Mouse (Mus musculus) midbrain, embryonic 15.5 days (tissue): ENCODE measurements at regions not wholly inside any gene's neighbourhood (a gene's known extent, or its start where the extent isn't known, plus 50 kb on each side); places are given as distances from the start of the nearest gene placed in this dataset.

Experiments used
- ATAC-seq: fragments of 200-750 bp; cut with Nextera tagmentation; replicated peaks from 2 replicates; pipeline ENCODE4 v1.8.0; 2017; ENCODE audit warnings: moderate TSS enrichment
- H3K27ac ChIP-seq: fragments of 300-500 bp; sonication (generic); 2 replicates; pipeline ENCODE4 v1.5.1; 2015; ENCODE audit warnings: mild to moderate bottlenecking, inconsistent platforms
- H3K27me3 ChIP-seq: fragments of 300-500 bp; sonication (generic); replicated peaks from 2 replicates; pipeline ENCODE4 v1.6.1; 2015; ENCODE audit warnings: inconsistent platforms
- H3K36me3 ChIP-seq: fragments of 300-500 bp; sonication (generic); replicated peaks from 2 replicates; pipeline ENCODE4 v1.6.1; 2015; ENCODE audit warnings: inconsistent platforms
- H3K4me1 ChIP-seq: fragments of 300-500 bp; sonication (generic); 2 replicates; pipeline ENCODE4 v1.6.1; 2015; ENCODE audit warnings: inconsistent platforms
- H3K4me2 ChIP-seq: fragments of 300-500 bp; sonication (generic); 2 replicates; pipeline ENCODE4 v1.6.1; 2015; ENCODE audit warnings: inconsistent platforms, mild to moderate bottlenecking, moderate library complexity
- H3K4me3 ChIP-seq: fragments of 300-500 bp; sonication (generic); 2 replicates; pipeline ENCODE4 v1.5.1; 2015; ENCODE audit warnings: mild to moderate bottlenecking, inconsistent platforms
- H3K9ac ChIP-seq: fragments of 300-500 bp; sonication (generic); 2 replicates; pipeline ENCODE4 v1.6.1; 2015; ENCODE audit warnings: mild to moderate bottlenecking, inconsistent platforms
- H3K9me3 ChIP-seq: fragments of 300-500 bp; sonication (generic); 2 replicates; pipeline ENCODE4 v1.6.1; 2016; ENCODE audit warnings: inconsistent platforms
- WGBS: fragments of 180-500 bp; shearing (Covaris S2); methylation state at CpG from one replicate; pipeline ENCODE4 v1.1.7; 2015; ENCODE audit warnings: mixed read lengths; 5-methylcytosine and 5-hydroxymethylcytosine counted together

DNA sequence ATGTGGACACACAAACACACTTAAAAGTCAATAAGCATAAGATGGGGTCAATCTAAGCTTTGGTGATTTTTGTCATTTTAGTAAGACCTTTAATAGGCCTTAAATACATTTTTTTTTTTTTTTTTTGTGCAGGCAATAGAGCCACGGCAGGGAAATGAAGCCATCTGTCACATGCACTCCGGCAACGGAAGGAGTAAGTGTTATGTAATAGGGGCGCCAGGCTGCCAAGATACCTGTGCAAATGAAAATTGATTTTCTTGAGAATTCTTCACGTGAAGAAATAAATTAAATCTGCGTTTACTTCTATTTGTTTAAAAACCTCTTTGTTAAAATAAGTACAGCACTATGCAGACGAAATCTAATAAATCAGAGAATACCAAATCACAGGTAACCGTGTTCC lies 54.6 kb upstream of the Card11 start:
- 77% methylated on average over 8 of the region's 8 CpGs for WGBS
- Histone ChIP-seq H3K4me3 (no peak overlapping the region), H3K4me2 (no peak overlapping the region), H3K36me3 (no peaks in the 10 kb centered on the region), H3K27me3 (no peaks in the 10 kb centered on the region), H3K9me3 (no peaks in the 10 kb centered on the region), H3K27ac (no peak overlapping the region), H3K9ac (no peak overlapping the region), H3K4me1 (no peaks in the 10 kb centered on the region)
- ATAC-seq: no peak

DNA sequence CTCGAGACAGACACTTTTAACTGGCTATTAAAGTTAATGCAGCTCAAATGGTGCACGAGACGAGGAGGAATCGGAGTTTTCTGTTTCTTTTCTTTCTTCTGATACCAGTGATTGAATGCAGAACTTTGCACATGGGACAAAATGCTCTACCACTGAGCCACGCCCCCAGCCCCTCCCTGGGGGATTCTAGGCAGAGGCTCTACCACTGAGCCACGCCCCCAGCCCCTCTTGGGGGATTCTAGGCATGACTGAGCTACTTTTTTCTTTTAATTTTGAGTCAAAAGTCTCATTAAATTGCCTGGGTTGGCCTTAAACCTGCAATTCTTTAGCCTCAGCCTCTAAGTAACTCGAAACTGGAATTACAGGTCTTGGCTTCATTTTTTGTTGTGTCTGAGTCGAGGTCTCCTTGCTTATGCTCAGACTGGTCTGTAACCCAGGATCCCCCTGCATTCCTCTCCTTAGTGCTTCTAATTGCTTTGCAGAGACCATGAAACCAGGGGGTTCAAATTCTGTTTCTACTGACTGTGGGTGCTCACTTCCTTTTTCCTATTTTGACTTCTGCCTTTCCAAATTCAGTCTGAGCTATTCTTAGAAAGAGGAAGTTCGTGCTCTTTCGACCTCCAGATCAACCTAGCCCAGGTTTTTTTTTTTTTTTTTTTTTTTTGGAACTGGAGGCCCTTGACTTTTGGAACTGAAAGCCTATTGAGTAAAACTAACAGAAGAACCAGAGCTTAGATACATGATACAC lies 55.4 kb upstream of the Card11 start:
- no peak for ATAC-seq
- no peaks in the 10 kb centered on the region for H3K36me3 ChIP-seq
- H3K9ac ChIP-seq: no peak overlapping the region
- H3K27ac ChIP-seq: no peak overlapping the region
- no peak overlapping the region for H3K4me3 ChIP-seq
- no peak overlapping the region for H3K4me2 ChIP-seq
- H3K9me3 ChIP-seq: no peaks in the 10 kb centered on the region
- 83% methylated on average over 10 of the region's 10 CpGs for WGBS
- H3K4me1 ChIP-seq: no peaks in the 10 kb centered on the region
- no peaks in the 10 kb centered on the region for H3K27me3 ChIP-seq

DNA sequence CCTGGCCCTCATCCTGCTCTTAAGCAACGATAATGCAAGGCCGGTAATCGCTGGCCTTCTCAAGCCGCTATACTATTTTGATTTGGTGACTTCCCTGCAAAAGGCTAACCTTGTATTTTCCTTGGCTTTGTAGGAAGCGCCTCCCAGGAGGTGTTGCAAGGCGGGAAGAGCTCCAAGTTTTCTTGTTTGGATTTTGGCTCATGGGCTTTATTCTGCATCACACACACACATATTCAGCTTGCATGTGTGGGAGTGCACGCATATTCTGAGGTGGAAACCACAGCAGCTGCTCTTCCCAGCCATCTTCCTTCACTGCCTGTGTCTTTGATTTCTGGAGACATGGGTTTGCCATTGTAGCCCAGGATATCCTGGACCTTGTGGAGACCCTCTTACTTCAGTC lies 57.8 kb upstream of the Card11 start:
- no peak overlapping the region for H3K4me2 ChIP-seq
- H3K4me1 ChIP-seq: no peaks in the 10 kb centered on the region
- H3K27me3 ChIP-seq: no peaks in the 10 kb centered on the region
- no peak for ATAC-seq
- WGBS: 93% methylated on average over 7 of the region's 7 CpGs
- no peak overlapping the region for H3K9ac ChIP-seq
- no peaks in the 10 kb centered on the region for H3K36me3 ChIP-seq
- no peaks in the 10 kb centered on the region for H3K9me3 ChIP-seq
- no peak overlapping the region for H3K27ac ChIP-seq
- H3K4me3 ChIP-seq: no peak overlapping the region

DNA sequence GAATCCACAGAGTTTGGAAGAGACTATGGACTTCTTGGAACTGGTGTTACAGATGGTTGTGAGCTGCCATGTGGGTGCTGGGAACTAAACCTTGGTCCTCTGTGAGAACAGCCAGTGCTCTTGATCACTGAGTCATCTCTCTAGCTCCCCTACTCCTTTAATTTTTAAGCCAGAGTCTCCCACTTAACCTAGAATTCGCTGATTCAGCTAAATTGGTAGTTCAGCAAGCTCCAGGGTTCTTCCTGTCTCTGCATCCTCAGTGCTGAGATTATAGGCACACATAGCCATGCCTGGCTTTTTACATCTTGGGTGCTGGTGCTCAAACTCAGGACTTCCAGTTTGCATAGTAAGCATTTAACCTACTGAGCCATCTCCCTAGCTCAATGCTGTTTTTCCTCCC lies 58.5 kb upstream of the Card11 start:
- Histone ChIP-seq H3K36me3 (no peaks in the 10 kb centered on the region), H3K9me3 (no peaks in the 10 kb centered on the region)
- ATAC-seq: no peak

DNA sequence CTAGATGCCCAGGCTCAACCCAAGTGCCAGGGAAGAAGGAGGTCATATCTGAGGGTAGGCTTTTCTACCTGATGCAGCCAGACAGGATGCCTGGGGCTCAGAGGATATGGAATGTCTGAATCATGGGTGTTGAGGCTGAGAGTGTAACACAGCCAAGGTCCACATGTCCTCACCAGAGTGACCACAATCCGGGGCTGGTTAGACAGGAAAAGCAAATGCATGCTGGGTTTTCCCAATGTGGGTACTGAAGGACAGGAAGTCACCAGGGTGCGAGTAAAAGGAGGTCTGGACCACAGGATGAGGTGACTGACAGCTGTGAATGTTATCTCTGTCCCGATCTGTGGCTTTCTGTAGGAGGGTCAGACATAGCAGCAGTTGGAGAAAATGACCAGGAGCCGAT lies 61.8 kb upstream of the Card11 start:
- no peaks in the 10 kb centered on the region for H3K4me1 ChIP-seq
- H3K4me3 ChIP-seq: no peak overlapping the region
- H3K27ac ChIP-seq: no peak overlapping the region
- H3K4me2 ChIP-seq: no peak overlapping the region
- ATAC-seq: no peak
- no peaks in the 10 kb centered on the region for H3K9me3 ChIP-seq
- 80% methylated on average over 4 of the region's 4 CpGs for whole genome bisulfite sequencing
- no peak overlapping the region for H3K9ac ChIP-seq
- no peaks in the 10 kb centered on the region for H3K27me3 ChIP-seq
- H3K36me3 ChIP-seq: no peaks in the 10 kb centered on the region

More for the DNA sequence above, 58.5 kb upstream of the Card11 start:
- H3K27me3 ChIP-seq: no peaks in the 10 kb centered on the region
- no peak overlapping the region for H3K27ac ChIP-seq
- H3K4me3 ChIP-seq: no peak overlapping the region
- no peaks in the 10 kb centered on the region for H3K4me1 ChIP-seq
- H3K4me2 ChIP-seq: no peak overlapping the region
- no peak overlapping the region for H3K9ac ChIP-seq
- 70% methylated on average over 1 of the region's 1 CpGs for WGBS

DNA sequence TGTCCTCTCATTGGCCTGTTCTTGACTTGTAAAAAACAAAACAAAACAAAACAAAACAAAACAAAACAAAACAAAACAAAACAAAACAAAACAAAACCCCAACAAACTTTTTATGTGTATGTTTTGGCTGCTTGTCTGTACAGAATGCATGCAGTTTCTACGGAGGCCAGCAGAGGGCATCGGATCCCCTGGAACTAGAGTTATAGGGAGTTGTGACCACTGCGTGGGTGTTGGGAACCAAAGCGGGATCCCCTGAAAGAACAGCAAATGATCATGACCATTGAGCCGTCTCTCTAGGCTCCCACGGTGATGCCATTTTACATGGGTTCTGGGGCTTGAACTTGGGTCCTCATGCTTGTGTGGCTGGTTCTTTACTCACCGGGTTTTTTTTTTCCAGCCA lies 67.2 kb upstream of the Card11 start:
- Histone ChIP-seq H3K36me3 (no peaks in the 10 kb centered on the region), H3K27me3 (no peaks in the 10 kb centered on the region), H3K4me2 (no peak overlapping the region), H3K4me3 (no peak overlapping the region), H3K27ac (no peak overlapping the region), H3K9me3 (no peaks in the 10 kb centered on the region), H3K4me1 (no peaks in the 10 kb centered on the region), H3K9ac (no peak overlapping the region)
- 85% methylated on average over 7 of the region's 7 CpGs for WGBS
- ATAC-seq: no peak

DNA sequence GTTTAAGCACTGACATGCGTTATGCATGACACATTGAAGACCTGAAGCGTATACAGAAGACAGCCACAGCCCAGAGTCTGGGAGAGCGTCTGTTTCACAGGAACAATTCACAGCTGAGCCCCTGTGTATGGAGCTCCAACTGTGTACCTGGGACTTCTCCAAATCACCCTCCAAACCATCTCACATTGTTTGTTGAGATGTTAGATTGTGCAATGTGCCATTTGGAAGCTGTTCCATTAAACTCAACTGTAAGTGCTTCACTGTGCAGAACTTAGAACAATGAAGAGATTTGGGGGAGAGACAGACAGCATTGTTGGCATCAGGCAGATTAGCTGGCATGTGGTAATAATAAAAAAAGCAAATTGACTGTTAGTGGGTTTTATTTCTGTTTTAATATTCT lies 74.1 kb upstream of the Card11 start:
- no peak for ATAC-seq
- no peak overlapping the region for H3K4me3 ChIP-seq
- peaks cover 2% of the 10 kb centered on the region; the same call in 1 of the 2 replicates for H3K4me1 ChIP-seq
- H3K36me3 ChIP-seq: no peaks in the 10 kb centered on the region
- H3K9me3 ChIP-seq: no peaks in the 10 kb centered on the region
- no peak overlapping the region for H3K27ac ChIP-seq
- H3K27me3 ChIP-seq: no peaks in the 10 kb centered on the region
- H3K4me2 ChIP-seq: no peak overlapping the region
- H3K9ac ChIP-seq: no peak overlapping the region
- 65% methylated on average over 3 of the region's 3 CpGs for WGBS

DNA sequence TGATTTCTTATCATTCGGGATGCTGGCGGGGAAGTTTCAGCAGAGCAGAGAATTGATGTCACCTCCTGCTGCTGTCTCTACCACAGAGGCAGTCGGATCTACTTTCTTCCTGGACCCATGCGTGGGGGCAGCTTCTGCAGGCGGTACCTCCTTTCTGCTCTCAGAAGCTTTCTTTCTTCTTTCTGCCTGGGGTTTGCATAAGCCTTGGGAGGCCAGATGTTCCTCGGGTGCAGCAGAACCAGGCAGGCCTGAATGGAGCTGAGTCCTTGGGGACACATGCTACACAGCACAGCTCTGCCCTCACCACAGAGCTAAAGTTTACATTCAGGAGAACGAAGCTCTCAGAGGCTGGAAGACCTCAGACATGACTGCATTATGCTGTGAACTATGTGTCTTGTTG lies 75.8 kb upstream of the Card11 start:
- H3K9ac ChIP-seq: no peak overlapping the region
- H3K36me3 ChIP-seq: no peaks in the 10 kb centered on the region
- H3K27ac ChIP-seq: no peak overlapping the region
- ATAC-seq: no peak
- H3K4me2 ChIP-seq: no peak overlapping the region
- no peak overlapping the region for H3K4me3 ChIP-seq
- peaks cover 4% of the 10 kb centered on the region; the same call in 1 of the 2 replicates for H3K4me1 ChIP-seq
- 60% methylated on average over 7 of the region's 7 CpGs for WGBS
- no peaks in the 10 kb centered on the region for H3K27me3 ChIP-seq
- no peaks in the 10 kb centered on the region for H3K9me3 ChIP-seq

DNA sequence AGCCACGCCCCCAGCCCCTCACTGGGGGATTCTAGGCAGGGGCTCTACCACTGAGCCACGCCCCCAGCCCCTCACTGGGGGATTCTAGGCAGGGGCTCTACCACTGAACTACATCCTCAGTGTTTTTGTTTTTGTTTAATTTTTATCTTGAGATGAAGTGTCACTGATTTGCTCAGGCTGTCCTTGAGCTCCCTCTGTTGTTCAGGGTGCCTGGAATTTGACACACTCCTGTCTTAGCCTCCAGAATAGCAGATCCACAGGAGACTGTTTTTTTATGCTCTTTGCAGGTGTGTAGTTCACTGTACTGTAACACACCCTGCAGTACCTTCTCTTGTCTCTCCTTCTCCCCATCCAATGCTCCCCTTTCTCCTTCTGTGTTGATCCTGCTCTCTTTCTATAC lies 76.6 kb upstream of the Card11 start:
- H3K27me3 ChIP-seq: no peaks in the 10 kb centered on the region
- no peak overlapping the region for H3K9ac ChIP-seq
- 80% methylated on average over 2 of the region's 2 CpGs for WGBS
- no peaks in the 10 kb centered on the region for H3K9me3 ChIP-seq
- no peak overlapping the region for H3K4me2 ChIP-seq
- H3K36me3 ChIP-seq: no peaks in the 10 kb centered on the region
- no peak overlapping the region for H3K27ac ChIP-seq
- H3K4me1 ChIP-seq: peaks cover 4% of the 10 kb centered on the region; the same call in 1 of the 2 replicates
- ATAC-seq: no peak
- H3K4me3 ChIP-seq: no peak overlapping the region

DNA sequence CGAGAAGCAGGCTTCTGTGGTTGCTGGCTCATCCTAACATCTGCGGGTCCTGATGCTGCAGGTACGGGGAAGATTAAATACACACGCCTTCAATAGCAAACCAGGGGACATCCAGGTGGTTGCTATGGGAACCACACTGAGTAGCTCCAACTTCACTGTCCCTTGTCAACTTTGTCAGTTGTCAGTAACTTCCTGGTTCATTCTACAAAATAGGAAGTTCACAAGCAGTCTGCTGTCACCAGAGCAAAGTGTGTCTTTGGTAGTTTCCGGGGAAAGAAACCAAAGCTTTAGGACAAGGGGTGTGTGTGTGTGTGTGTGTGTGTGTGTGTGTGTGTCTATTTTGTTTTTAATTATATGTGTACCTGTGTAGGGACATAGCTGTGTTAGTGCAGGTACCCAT lies 80.5 kb upstream of the Card11 start:
- no peak overlapping the region for H3K27ac ChIP-seq
- no peak overlapping the region for H3K4me2 ChIP-seq
- 65% methylated on average over 5 of the region's 5 CpGs for WGBS
- H3K27me3 ChIP-seq: no peaks in the 10 kb centered on the region
- H3K36me3 ChIP-seq: no peaks in the 10 kb centered on the region
- H3K4me3 ChIP-seq: no peak overlapping the region
- H3K9ac ChIP-seq: no peak overlapping the region
- no peaks in the 10 kb centered on the region for H3K9me3 ChIP-seq
- peaks cover 4% of the 10 kb centered on the region; the same call in 1 of the 2 replicates for H3K4me1 ChIP-seq
- ATAC-seq: no peak

DNA sequence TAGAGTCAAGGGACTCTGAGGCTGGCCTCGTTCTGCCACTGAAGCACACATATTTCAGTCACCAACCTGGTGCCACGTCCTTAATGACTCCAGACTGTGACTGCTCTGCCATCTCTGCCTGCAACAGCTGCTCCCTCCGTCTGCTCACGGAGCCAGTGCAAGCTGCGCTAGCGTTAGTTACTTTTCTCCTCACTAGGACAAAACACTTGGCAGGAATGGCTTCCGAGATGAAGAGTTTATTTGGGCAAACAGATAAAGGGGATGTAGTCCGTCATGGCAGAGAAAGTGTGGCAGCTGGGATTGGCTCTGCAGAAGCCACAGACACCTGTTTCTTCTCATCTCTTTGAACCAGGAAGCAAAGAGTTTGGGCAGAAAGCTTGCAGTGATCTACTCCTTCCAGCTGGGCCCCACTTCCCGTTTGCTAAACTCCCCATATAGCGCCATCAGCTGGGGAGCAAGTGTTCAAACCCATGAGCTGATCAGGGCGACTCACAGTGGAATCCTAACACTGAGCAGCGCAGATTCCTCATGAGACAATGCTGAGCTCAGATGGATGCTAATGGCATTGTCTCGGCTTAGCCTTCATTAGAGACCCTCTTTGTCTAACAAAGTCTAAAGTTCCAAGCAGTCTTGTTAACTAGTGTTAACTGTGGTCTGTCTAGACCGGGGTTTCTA lies 83.8 kb upstream of the Card11 start:
- ATAC-seq: no peak
- 69% methylated on average over 14 of the region's 14 CpGs for WGBS
- Histone ChIP-seq H3K9ac (no peak overlapping the region), H3K27me3 (no peaks in the 10 kb centered on the region), H3K36me3 (no peaks in the 10 kb centered on the region), H3K4me2 (no peak overlapping the region), H3K4me3 (no peak overlapping the region), H3K4me1 (peaks cover 4% of the 10 kb centered on the region; the same call in 1 of the 2 replicates), H3K27ac (no peak overlapping the region), H3K9me3 (no peaks in the 10 kb centered on the region)

DNA sequence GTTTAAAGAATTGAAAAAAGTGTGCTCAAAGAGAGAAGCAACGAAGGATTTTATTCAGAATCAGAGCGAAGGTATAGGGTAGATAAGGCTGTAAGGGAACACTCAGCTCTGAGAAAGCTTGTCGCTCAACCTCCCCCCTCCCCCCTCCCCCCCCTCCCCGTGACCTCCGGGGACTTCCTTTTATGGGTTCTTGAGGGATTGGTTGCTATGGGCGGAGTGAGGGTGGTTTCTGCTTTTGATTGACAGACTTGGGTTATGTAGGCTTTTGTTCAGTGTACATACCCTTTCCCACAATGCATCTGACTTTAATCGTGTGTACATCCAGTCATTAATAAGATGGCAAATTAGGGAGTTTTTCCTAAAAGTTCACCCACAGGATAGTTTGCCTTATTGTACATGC lies 84.4 kb upstream of the Card11 start:
- Histone ChIP-seq H3K27ac (no peak overlapping the region), H3K27me3 (no peaks in the 10 kb centered on the region), H3K36me3 (no peaks in the 10 kb centered on the region), H3K4me2 (no peak overlapping the region), H3K4me3 (no peak overlapping the region), H3K4me1 (no peaks in the 10 kb centered on the region), H3K9me3 (no peaks in the 10 kb centered on the region), H3K9ac (no peak overlapping the region)
- ATAC-seq: no peak
- 37% methylated on average over 7 of the region's 7 CpGs for WGBS

DNA sequence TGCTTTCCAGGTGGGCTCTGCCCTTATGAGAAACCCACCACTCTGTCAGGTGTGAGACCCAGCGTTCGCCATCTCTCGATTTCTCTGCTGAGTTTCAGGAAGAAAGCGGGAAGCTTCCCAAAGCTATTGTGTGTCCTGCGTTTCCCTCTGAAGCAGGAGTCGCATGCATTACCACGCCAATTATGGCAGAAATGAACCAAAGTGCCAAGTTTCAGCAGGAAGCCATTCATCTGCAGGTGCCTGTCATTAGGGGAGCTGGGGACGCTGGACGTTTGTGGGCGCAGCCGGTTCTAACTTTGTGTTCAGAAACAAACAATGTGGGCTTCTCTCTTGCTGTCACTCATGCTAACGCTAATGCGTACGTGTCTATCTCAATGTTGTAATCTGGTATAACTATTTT lies 91.3 kb upstream of the Card11 start:
- no peak overlapping the region for H3K27ac ChIP-seq
- H3K4me2 ChIP-seq: peak overlapping the region; percentile 30
- peaks cover 4% of the 10 kb centered on the region for H3K4me1 ChIP-seq
- no peak overlapping the region for H3K9ac ChIP-seq
- WGBS: 22% methylated on average over 14 of the region's 14 CpGs
- H3K27me3 ChIP-seq: no peaks in the 10 kb centered on the region
- H3K4me3 ChIP-seq: no peak overlapping the region
- no peak for ATAC-seq
- H3K9me3 ChIP-seq: no peaks in the 10 kb centered on the region
- H3K36me3 ChIP-seq: no peaks in the 10 kb centered on the region
